Mouse (Mus musculus) heart, adult 2 months (tissue): Measurements from ENCODE around the gene Olfr519.

ENCODE experiments used
- CTCF ChIP-seq: fragments of 200-600 bp; IDR thresholded peaks from 2 replicates; pipeline ENCODE4 v1.8.1; 2022; ENCODE audit warnings: antibody characterized with exemption, mild to moderate bottlenecking, moderate library complexity
- EP300 ChIP-seq: fragments of 200-500 bp; IDR thresholded peaks from 2 replicates; pipeline ENCODE4 v1.6.1; 2011; ENCODE audit warnings: low read depth, low read length, control low read depth; ENCODE audit not compliant: insufficient read depth
- POLR2A ChIP-seq: fragments of 200-500 bp; IDR thresholded peaks from 2 replicates; pipeline ENCODE4 v1.6.1; 2011; ENCODE audit warnings: mild to moderate bottlenecking, low read depth, low read length, control low read depth; ENCODE audit not compliant: insufficient read depth

- TF ChIP-seq POLR2A (no peak), CTCF (no peak), EP300 (no peak)
Measured at GRCm38 (mm10) chr7:108894320-108894719, at the start of gene Olfr519.
